Mouse (Mus musculus): ENCODE results near the gene Jup.
"Not testable (repeated sequence)": the region's sequence is repeated elsewhere in the genome, so short reads cannot be mapped to it uniquely, and the experiment has no call there.

Gene Jup

DNA sequence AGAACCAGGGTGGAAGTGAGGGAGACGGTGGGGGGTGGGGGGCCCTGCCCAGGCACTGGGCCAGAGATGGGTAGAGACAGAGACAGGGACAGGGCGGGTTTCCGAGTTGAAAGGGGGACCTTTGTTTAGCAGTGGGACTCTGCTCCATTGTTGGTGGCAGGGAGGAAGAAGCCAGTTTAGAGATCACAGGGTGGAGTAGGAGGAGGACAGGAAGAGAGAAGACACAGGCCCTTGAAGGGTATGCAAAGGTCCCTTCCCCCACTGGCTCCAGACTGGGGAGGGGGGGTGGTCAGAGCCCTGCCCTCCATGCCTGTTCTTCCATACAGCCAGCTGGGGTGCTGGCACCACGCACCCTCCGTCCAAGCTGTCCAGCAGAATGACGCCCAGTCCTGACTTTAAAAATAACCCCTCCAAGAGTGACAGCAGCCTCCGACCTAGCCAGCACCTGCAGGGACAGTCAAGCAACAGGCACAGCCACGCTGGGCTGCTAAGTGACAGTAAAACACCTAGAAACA, 7.6 kb downstream of the Jup start:
- in situ Hi-C loops (cut with MboI), result no loop called here

GRCm38 (mm10) chr11:100388588-100388987, 9.0 kb downstream of the Jup start:
- in situ Hi-C loops (cut with MboI), result no loop called here

DNA sequence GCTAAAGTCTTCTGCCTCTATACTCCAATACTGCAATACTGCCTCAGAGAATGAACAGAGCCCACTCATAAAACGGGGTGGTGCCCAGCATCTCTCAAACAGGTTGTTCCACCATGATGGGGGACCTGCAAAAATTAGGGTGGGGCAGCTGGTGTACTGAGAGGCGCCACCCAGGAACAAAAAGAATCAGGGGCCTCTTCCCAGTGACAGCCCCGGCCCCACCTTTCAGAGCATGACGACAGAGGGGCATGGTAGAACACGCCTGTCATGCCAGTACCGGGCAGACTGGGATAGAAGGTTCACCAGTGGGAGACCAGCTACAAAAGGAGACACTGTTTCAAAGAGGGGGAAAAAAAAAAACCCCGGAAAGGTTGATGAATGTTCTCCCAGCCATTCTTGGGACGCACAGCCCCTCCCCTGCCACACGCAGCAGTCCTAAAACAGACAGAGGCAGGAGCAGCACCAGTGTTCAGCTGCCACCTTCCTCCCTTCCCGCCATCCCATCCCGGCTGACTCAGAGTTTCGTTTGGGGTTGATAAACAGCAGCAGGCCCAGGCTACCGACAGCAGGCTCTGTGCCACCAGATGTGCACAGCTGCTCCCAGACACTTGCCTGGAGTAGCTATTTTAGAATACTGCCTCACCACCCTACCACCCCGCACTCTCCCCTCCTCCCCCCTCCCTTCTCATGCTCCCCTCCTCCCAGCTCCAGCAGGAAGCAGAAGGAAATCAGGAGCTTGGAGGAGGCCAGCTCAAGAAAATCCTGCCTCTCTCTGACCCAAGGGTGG, 9.8 kb downstream of the Jup start:
- in situ Hi-C loops (cut with MboI), result no loop called here

GRCm38 (mm10) chr11:100387111-100387510, 10.5 kb downstream of the Jup start:
- in situ Hi-C loops (cut with MboI), result no loop called here

DNA sequence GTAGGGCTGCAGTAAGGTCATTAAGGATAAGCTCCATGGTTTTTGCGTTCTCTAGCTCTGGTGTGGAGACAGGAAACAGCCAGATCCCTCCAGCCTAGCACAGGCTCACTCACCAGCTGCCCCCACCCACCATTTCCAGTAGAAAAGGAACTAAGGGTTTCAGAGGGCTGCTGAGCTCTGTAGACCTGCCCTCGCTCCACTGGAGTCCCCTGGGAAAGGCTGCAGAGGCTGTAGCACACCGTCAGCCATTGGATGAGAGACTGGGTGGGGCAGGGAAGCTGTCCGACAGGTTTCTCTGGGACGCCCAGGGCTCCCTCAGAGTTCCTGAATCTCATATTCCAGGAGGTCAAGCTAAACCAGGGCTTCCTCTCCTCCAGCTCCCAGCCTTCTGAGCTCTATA, 11.0 kb downstream of the Jup start:
- in situ Hi-C loops (cut with MboI), result no loop called here

GRCm38 (mm10) chr11:100385016-100385415, 12.5 kb downstream of the Jup start:
- in situ Hi-C loops (cut with MboI), result no loop called here

DNA sequence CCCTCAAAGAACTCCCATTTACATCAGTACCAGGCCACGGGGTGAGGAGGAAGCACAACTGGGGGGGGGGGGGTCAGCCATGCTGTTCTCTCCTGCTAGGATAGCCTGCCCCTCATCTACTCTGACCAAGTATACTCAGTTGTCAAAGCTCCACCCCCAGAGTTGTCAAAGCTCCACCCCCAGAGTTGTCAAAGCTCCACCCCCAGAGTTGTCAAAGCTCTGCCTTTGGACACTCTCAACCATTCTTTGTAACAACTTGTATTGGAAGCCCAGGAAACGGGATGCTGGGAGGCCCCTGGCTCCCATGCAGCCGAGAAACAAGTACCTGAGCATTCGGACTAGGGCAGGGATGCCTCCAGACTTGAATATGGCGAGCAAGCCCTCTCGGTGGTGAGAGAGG, 14.9 kb downstream of the Jup start:
- in situ Hi-C loops (cut with MboI), result no loop called here

GRCm38 (mm10) chr11:100379311-100379710, 18.3 kb downstream of the Jup start:
- in situ Hi-C loops (cut with MboI), result no loop called here

DNA sequence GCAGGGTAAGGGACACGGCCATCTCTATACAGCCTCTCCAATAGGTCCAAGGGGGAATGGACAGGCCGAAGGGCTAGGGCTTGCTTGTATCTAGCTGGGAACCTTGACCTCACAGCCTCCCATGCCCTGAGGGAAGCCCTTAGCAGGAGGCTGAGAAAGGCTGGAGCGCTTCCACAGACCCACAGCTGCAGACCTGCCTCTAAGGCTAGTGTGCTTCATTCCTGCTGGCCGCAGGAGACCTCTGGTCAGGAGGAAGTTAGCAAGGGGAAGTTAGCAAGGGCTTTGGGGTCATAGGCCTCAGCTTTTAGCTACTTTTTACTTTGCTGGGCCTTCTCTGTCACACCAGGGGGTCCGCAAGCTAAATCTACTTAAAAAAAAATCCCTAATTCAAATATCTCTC, 19.1 kb downstream of the Jup start:
- in situ Hi-C loops (cut with MboI), result no loop called here

DNA sequence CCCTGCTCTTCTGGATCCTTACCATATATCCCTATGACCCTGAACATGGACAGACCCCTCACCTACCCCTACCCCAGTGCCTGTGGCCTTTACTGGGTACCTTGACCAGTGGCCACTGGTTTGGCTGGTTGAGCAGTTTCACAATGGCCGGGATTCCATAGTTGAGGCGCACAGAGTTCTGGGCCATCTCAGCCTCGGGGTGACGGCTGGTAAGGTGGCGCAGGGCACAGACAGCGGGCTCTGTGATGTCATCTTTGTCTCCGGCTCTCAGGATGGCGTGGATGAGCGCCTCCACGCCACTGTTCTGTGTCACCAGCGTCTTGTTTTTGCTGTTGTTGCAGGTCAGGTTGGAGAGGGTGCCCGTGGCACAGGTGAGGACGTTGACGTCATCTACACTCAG, 19.6 kb downstream of the Jup start:
- in situ Hi-C loops (cut with MboI), result no loop called here

DNA sequence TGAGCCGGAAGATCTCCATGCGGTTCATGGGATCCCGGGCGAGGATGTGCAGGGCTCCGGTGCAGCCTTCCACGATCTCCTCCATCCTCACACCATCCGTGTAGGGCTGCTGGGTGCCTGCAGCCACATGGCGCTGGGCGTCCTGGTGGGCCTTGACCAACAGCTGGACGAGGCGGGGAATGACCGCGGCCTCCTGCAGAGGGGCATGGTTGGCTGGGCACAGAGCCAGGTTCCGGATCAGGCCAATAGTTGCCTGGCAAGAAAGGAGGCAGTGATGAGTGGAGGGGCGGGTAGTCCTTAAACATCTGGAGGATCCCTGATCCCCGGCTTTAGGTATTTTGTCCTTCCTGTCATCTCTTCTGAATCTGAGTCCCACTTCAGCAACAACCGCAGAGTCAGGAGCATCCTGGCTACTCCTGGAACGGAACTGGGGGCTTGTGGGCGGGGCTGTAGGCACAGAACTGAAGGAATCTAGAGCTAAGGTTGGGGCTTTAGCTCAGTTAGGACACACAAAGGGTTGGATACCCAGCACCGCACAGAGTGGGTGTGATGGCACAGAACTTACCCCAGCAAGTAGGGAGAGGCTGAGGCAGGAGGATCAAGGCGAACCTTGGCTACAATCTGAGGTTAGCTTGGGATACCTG, 20.7 kb downstream of the Jup start:
- in situ Hi-C loops (cut with MboI), result no loop called here

DNA sequence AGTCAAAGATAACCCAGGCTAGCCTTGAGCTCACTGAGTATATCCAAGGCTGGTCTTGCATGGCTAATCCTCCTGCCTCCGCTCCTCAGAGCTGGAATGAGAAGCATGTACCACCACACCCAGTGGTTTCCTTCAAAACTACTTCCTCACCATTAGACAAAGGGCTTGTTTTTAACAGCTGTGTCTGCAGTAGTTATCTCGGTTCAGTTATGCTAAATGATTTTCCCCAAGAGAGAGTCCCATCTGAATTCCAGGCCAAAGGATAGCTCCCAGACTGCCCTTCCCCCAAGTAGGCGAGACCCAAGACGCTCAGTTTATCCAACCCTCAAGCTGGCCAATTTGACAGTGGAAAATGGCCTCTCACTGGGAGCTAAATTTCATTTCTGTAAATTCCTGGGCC, 21.6 kb downstream of the Jup start:
- in situ Hi-C loops (cut with MboI), result no loop called here

DNA sequence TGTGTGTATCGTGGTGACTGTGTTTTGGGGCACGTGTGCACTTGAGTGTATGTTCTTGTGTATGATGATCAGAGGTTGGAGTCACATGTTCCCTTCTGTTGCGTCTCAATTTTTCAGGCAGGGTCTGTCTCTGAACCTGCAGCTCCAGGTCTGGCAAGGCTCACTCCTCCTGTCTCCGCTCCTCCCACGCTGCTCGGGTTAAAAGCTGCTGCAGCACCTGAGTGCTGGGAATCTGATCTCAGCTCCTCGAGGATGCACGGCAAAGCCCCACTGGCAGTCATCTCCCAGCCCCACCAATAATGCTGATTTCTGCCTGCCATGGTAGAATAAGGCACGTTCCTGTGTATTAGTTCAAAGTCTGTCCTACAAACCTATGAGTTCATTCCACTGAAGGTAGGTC, 22.4 kb downstream of the Jup start:
- in situ Hi-C loops (cut with MboI), result no loop called here

DNA sequence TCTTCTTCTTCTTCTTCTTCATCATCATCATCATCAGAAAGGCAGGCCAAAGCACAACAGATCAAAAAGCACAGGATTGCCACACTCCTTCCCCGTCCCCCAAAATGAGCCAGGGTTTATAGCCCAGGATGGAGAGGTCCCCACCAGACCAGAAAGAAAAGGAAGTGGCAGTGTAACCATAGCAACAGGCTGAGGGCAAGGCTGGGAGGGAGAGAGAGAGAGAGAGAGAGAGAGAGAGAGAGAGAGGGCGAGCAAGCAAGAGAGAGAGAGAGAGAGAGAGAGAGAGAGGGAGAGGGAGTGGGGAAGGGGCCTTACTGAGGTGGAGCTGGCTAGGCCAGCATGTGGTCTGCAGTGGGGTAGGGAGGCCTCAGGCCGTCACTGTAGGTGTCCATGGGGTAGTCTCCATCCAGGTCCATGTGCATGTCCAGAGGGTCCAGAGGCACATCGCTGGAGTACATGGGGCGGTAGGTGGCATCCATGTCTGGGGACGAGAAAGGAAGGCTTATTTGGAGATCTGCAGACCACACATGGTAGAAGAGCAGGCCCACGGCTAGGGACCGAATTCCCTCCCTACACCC, 25.5 kb downstream of the Jup start:
- in situ Hi-C loops (cut with MboI), result no loop called here

DNA sequence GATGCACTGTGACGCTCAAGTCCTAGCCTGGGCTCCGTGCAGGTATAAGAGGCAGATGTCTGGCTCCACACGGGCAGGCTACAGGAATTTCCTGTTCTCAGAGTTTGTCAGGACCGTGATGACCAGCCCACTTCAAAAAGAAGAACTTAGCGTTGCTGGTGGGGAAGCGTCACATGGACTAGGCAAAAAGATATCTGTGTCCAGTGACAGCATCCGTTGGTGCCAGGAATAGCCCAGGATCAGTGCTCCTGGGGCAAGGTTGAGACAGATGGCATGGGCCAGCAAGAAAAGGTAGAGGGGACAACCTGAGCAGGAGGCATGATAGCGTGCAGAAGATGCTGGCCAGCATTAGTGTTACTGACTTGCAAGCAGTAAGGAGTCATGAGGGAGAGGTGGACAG, 27.7 kb downstream of the Jup start:
- in situ Hi-C loops (cut with MboI), result no loop called here

DNA sequence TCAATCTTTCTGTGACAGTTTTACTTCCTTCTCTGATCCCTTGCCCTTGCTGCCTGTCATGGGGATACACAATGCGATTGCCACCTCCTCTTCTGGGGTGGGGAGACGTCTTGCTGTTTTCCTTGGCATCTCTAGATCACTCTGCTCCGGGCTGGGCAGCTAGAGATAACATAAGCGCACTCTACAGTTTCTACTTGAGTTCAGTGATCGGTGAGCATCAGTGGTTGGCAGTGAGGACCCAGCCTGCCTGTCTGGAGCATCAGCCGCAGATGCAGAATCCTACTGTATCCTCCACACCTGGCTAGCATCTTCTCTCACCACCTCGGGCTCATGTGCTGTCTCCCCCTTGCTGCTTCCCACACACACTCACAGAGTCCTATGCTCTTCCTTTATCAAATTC, 28.4 kb downstream of the Jup start:
- in situ Hi-C loops (cut with MboI), result no loop called here

DNA sequence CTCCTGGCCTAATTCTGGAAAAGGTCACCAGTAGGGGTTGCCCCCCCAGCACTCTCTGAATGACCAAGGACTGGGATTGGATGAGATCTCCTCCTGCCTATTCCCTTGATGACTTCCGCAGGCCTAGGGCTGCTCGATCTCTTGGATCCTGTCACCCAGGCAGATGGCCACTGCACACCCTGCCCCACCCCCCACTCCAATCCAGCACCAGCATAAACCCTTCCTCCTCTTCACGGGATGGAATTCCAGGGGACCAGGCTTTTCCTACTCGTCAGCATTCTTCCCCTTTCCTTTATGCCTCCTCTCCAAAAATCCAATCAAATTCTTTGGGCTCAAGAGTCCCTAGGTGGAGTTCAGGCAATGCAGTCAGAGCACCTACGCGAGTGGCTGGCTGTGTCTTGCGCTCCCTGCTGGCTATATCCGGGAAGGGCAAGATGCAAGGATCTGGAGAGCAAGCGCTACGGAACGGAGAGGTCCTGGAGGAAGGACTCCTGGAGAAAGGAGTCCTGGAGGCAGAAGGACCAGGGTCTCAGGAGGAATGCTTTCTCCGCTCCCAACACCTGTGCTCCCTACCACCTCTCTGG, 34.5 kb downstream of the Jup start:
- in situ Hi-C loops (cut with MboI), result no loop called here

- in situ Hi-C loops (cut with MboI), result no loop called here
These were observed 35.2 kb downstream of the Jup start for GRCm38 (mm10) chr11:100362209-100362978.

DNA sequence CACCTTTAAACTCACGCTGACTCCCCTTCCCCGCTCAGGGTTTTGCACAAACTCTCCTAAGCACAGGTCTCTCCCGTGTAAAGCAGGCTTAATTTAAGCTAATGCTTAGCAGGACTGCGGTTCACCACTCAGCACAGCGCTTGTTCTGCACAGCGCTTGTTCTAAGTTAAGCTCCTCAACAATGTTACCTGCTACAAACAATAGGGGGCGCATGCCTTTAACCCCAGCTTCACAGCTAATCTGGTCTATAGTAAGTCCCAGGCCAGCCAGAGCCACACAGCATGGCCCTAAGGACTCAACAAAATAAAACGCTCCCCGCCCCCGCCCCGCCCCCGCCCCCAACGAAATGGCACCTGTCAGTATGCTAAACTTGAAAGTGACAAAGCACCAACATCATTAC, 36.5 kb downstream of the Jup start:
- in situ Hi-C loops (cut with MboI), result not testable (repeated sequence)

DNA sequence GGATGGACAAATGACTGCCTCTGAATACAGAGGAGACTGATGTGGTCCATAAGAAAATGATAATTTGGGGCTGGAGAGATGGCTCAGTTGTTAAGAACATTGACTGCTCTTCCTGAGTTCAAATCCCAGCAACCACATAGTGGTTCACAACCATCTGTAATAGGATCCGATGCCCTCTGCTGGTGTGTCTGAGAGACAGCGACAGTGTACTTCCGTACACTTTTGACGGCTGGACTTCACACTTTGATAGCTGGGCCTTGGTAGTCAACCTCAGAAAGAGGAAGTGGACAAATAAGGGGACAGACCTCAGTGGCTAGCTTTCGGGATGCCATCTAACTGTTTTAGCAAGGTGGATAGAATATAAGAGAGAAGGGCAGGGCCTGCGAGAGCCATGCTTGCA, 37.4 kb downstream of the Jup start:
- in situ Hi-C loops (cut with MboI), result no loop called here

- in situ Hi-C loops (cut with MboI), result no loop called here
These were observed 40.2 kb downstream of the Jup start for GRCm38 (mm10) chr11:100357408-100357807.

- in situ Hi-C loops (cut with MboI), result no loop called here
These were observed 40.7 kb downstream of the Jup start for GRCm38 (mm10) chr11:100356819-100357211.

Data from mature B cell (primary cell).